Mouse (Mus musculus) lung, postnatal 0 days (tissue): ENCODE results near the gene Olfr101. TPM values are rescaled to one million over a fixed set of nuclear protein-coding genes. Genes with fewer than 3 reads are reported as not detected.

Experiments
- ATAC-seq: fragments of 200-750 bp; cut with Nextera tagmentation; 2 replicates; pipeline ENCODE4 v1.8.0; 2017; ENCODE audit warnings: moderate library complexity
- DNase-seq: peaks from one replicate; pipeline ENCODE4 v3.0.0-alpha.2; 2016; ENCODE audit warnings: low spot score
- H3K27ac ChIP-seq: fragments of 300-500 bp; sonication (generic); 2 replicates; pipeline ENCODE4 v1.5.1; 2014; ENCODE audit warnings: antibody characterized with exemption, mild to moderate bottlenecking, low read length, mixed read lengths
- H3K27me3 ChIP-seq: fragments of 300-500 bp; sonication (generic); replicated peaks from 2 replicates; pipeline ENCODE4 v1.6.1; 2014; ENCODE audit warnings: low read length, mixed read lengths; ENCODE audit not compliant: insufficient read depth
- H3K36me3 ChIP-seq: fragments of 300-500 bp; sonication (generic); 2 replicates; pipeline ENCODE4 v1.6.1; 2014; ENCODE audit warnings: low read length, mixed read lengths; ENCODE audit not compliant: insufficient read depth
- H3K4me1 ChIP-seq: fragments of 300-500 bp; sonication (generic); 2 replicates; pipeline ENCODE4 v1.6.1; 2014; ENCODE audit warnings: antibody characterized with exemption, low read depth, low read length, mixed read lengths; ENCODE audit not compliant: insufficient read depth
- H3K4me2 ChIP-seq: fragments of 300-500 bp; sonication (generic); replicated peaks from 2 replicates; pipeline ENCODE4 v1.6.1; 2014; ENCODE audit warnings: low read depth, mild to moderate bottlenecking, low read length, moderate library complexity, mixed read lengths
- H3K4me3 ChIP-seq: fragments of 300-500 bp; sonication (generic); 2 replicates; pipeline ENCODE4 v1.5.1; 2014; ENCODE audit warnings: low read depth, low read length
- H3K9ac ChIP-seq: fragments of 300-500 bp; sonication (generic); replicated peaks from 2 replicates; pipeline ENCODE4 v1.6.1; 2014; ENCODE audit warnings: low read depth, mild to moderate bottlenecking
- H3K9me3 ChIP-seq: fragments of 300-500 bp; sonication (generic); 2 replicates; pipeline ENCODE4 v1.6.1; 2016; ENCODE audit warnings: low read length, mixed read lengths
- CTCF ChIP-seq: IDR thresholded peaks from 2 replicates; pipeline ENCODE4 v1.5.1; 2016; ENCODE audit warnings: antibody characterized with exemption, mild to moderate bottlenecking
- EP300 ChIP-seq: IDR thresholded peaks from 2 replicates; pipeline ENCODE4 v1.6.1; 2016; ENCODE audit warnings: antibody characterized with exemption, mild to moderate bottlenecking, control low read depth
- WGBS: fragments of 180-500 bp; shearing (Covaris S2); extraction: QIAGEN DNeasy Blood & Tissue Kit; methylation state at CpG from one replicate; pipeline ENCODE4 v1.1.7; 2014; 5-methylcytosine and 5-hydroxymethylcytosine counted together
- polyA plus RNA-seq: library from polyadenylated mRNA; unstranded; fragments of >200 nt; fragmentation: Nextera tagmentation; extraction: Ambion mirVana; gene quantifications from 2 replicates; pipeline ENCODE4 v1.2.1, GENCODE M21; 2015

Olfr101 gene
- not detected in 2 replicates for polyA plus RNA-seq

DNA sequence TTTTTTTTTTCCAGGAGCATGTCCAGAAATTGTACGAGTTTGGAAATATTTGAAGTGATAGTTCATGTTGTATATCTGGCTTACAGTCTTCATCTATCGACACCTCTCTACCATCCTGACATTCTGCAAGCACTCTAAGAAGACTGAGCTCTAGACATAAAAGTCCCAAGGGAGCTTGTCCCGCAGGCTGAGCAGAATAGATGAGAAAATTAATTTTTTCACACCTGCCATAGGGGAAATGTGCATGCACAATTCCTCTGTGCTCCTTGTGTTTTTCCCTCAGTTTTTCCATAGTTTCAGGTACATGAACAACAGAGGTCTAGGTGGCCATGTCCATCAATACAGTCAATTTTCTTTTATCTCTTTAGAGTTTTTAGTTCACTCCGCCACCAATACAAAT, at the start of gene Olfr101:
TSS of gene Olfr101 (minus strand) at position 101 of the 400 bp plus-strand sequence.
- ATAC-seq: no peak
- TF ChIP-seq CTCF: no peak
- no peak for TF ChIP-seq EP300
- Histone ChIP-seq H3K9ac (no peak within 1 kb of the TSS), H3K27ac (no peak within 1 kb of the TSS), H3K27me3 (no peaks in the 10 kb centered on the region), H3K36me3 (no peaks in the 10 kb centered on the region), H3K4me2 (no peak within 1 kb of the TSS), H3K4me1 (no peaks in the 10 kb centered on the region), H3K9me3 (no peaks in the 10 kb centered on the region), H3K4me3 (no peak within 1 kb of the TSS)
- DNase-seq: no peak
- 68% methylated on average over 4 of the region's 4 CpGs for WGBS

DNA sequence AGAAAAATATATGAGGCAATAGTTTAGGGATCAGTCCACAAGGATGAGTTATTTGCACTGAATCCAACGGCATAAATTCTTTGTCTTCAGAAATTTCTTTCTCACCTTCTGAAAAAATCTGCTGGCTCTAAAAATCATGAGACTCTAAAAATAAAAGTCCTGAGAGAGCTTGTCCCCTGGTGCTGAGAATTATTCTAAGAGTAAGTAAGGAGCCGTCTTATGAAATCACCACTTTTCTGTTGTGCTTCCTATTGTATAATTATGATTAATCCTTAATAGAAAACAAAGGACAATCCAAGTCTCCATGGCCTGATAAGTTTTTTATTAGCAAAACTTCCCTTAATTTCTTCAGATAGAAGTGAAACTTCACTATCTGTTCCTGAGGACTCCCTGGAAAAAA, 35.5 kb upstream of the Olfr101 start, which contains the start of gene Olfr103:
TSS of gene Olfr103 (minus strand) at position 101 of the 400 bp plus-strand sequence.
- H3K4me2 ChIP-seq: no peak within 1 kb of the TSS
- H3K36me3 ChIP-seq: no peaks in the 10 kb centered on the region
- TF ChIP-seq CTCF: no peak
- no peak for TF ChIP-seq EP300
- H3K4me1 ChIP-seq: no peaks in the 10 kb centered on the region
- no peaks in the 10 kb centered on the region for H3K27me3 ChIP-seq
- no peak for ATAC-seq
- H3K4me3 ChIP-seq: no peak within 1 kb of the TSS
- no peaks in the 10 kb centered on the region for H3K9me3 ChIP-seq
- WGBS: 83% methylated on average over 2 of the region's 2 CpGs
- DNase-seq: no peak
- no peak within 1 kb of the TSS for H3K9ac ChIP-seq
- no peak within 1 kb of the TSS for H3K27ac ChIP-seq

DNA sequence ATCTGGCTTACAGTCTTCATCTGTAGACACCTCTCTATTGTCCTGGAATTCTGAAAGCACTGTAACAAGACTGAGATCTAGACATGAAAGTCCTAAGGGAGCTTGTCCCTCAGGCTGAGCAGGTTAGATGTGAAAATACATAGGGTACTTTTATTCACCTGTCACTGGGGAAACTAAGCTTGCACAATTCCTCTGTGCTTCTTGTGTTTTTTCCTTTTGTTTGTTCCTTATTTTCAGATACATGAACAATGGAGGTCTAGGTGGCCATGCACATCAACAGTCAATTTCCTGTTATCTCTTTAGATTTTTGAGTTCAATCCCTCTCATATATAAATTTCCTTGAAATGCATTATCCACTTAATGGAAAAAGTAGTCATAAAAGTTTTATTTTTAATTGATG, 12.8 kb upstream of the Olfr101 start, which contains the start of gene Olfr102:
TSS of gene Olfr102 (minus strand) at position 101 of the 400 bp plus-strand sequence.
- Histone ChIP-seq H3K27me3 (no peaks in the 10 kb centered on the region), H3K27ac (no peak within 1 kb of the TSS), H3K9ac (no peak within 1 kb of the TSS), H3K4me2 (no peak within 1 kb of the TSS), H3K4me3 (no peak within 1 kb of the TSS), H3K36me3 (no peaks in the 10 kb centered on the region), H3K9me3 (no peaks in the 10 kb centered on the region), H3K4me1 (no peaks in the 10 kb centered on the region)
- no peak for ATAC-seq
- DNase-seq: no peak
- TF ChIP-seq CTCF (no peak), EP300 (no peak)

DNA sequence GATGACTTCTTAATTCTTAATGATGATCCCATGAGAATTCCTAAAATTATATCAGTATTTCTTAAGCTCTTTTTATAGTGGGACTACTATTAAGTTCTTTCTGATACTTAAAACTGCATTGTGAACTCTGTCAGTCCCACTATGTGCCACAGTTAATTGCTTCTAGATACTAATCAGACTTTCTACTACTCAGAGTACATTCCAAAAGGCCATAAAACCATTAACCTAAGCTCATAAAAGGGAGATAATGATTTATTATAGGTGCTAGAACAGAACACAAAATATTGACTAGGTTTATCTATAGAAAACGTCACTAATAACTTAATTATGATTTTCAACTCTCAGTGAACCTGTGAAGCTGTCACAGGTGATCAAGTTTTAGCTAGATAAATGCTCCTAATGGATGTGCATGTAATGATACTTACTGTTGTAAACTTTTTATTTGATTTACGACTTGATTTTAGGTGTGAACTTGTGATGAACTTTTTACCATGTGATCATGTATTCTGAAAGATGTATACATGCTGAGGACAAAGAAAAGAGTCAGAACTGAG, 6.1 kb upstream of the Olfr101 start:
- 35% methylated on average over 2 of the region's 2 CpGs for WGBS
- no peak for ATAC-seq
- no peak overlapping the region for H3K4me3 ChIP-seq
- H3K27me3 ChIP-seq: no peaks in the 10 kb centered on the region
- H3K9me3 ChIP-seq: no peaks in the 10 kb centered on the region
- no peak for DNase-seq
- H3K36me3 ChIP-seq: no peaks in the 10 kb centered on the region
- no peak overlapping the region for H3K4me2 ChIP-seq
- TF ChIP-seq EP300 (no peak), CTCF (no peak)
- H3K27ac ChIP-seq: no peak overlapping the region
- no peaks in the 10 kb centered on the region for H3K4me1 ChIP-seq
- no peak overlapping the region for H3K9ac ChIP-seq

DNA sequence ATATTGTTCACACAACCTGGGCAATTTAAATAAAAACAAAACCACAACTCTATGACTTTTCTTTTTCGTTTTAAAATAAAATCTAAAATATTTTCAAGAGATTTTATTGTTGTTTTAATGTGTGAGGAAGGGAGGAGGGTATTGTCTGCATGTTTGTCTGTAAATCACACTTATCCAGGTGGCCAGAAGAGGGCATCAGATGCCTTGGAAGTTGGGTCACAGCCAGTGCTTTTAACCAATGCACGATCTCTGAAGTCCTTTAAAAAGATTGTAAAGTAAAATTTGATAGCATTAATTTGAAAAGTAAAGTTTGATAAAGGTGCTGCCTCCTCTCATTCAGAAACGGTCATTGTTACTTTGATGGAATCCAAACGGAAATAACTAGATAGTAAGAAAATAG, 4.4 kb upstream of the Olfr101 start:
- no peak overlapping the region for H3K4me3 ChIP-seq
- no peaks in the 10 kb centered on the region for H3K36me3 ChIP-seq
- no peaks in the 10 kb centered on the region for H3K4me1 ChIP-seq
- H3K9me3 ChIP-seq: no peaks in the 10 kb centered on the region
- no peaks in the 10 kb centered on the region for H3K27me3 ChIP-seq
- no peak overlapping the region for H3K27ac ChIP-seq
- no peak for ATAC-seq
- 31% methylated on average over 4 of the region's 4 CpGs for WGBS
- H3K4me2 ChIP-seq: no peak overlapping the region
- DNase-seq: no peak
- TF ChIP-seq EP300 (no peak), CTCF (no peak)
- H3K9ac ChIP-seq: no peak overlapping the region

DNA sequence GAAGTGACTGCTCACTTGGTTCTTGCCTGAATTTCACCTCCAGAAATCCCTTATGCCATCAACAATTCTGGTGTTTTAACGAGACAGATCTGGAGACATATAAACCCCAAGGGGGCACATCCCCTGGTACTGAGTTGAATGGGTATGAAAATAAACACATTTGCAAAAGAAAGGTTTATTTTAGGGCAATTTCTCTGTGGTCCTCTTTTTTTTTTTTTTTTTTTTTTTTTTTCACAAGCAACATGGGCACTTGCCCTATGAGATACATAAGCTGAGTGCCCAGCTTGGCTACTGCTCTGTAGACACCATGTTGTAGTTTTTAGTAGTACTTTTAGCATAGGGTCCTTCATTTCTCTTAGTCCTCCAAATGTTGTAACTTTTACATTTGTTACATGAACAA, 20.8 kb downstream of the Olfr101 start, which contains the start of gene Olfr99:
TSS of gene Olfr99 (minus strand) at position 101 of the 400 bp plus-strand sequence.
- no peak for ATAC-seq
- no peak for DNase-seq
- no peaks in the 10 kb centered on the region for H3K27me3 ChIP-seq
- H3K9me3 ChIP-seq: no peaks in the 10 kb centered on the region
- WGBS: 72% methylated on average over 1 of the region's 1 CpGs
- H3K4me2 ChIP-seq: no peak within 1 kb of the TSS
- H3K36me3 ChIP-seq: no peaks in the 10 kb centered on the region
- TF ChIP-seq CTCF: no peak
- TF ChIP-seq EP300: no peak
- H3K4me3 ChIP-seq: no peak within 1 kb of the TSS
- H3K9ac ChIP-seq: no peak within 1 kb of the TSS
- H3K4me1 ChIP-seq: no peaks in the 10 kb centered on the region
- H3K27ac ChIP-seq: no peak within 1 kb of the TSS
